Mouse (Mus musculus) right cerebral cortex, adult 2 months (tissue): ENCODE data around the gene Gm49340.
"Not testable (repeated sequence)": the region's sequence is repeated elsewhere in the genome, so short reads cannot be mapped to it uniquely, and the experiment has no call there.

Experiments used
- DNase-seq, 2 experiments: peaks; one replicate each; pipeline ENCODE4 v3.0.0; 2021 to 2022; ENCODE audit warnings: low spot score in 2 of 2

Gene Gm49340

GRCm38 (mm10) chr11:73329442-73329841 lies at the start of gene Gm49340, which contains the start of the genes Aspa and Spata22:
TSS of gene Gm49340 (plus strand) at chr11:73329741.
TSS of gene Aspa (minus strand) at chr11:73329596.
TSS of gene Spata22 (plus strand) at chr11:73329741.
- no peak for DNase-seq

- DNase-seq: no peak
These were observed 48.8 kb upstream of the Gm49340 start for GRCm38 (mm10) chr11:73280710-73281109.

- DNase-seq: peak; percentile 76 to 83
These were observed 48.0 kb upstream of the Gm49340 start for GRCm38 (mm10) chr11:73281528-73282027.

GRCm38 (mm10) chr11:73283369-73283768 lies 46.2 kb upstream of the Gm49340 start:
- DNase-seq: peak in 1 of 2 experiments; percentile 9

GRCm38 (mm10) chr11:73283926-73284325 lies 45.6 kb upstream of the Gm49340 start:
- DNase-seq: no peak

GRCm38 (mm10) chr11:73284351-73284750 lies 45.2 kb upstream of the Gm49340 start:
- no peak for DNase-seq

- DNase-seq: no peak
These were observed 39.9 kb upstream of the Gm49340 start for GRCm38 (mm10) chr11:73289621-73290020.

GRCm38 (mm10) chr11:73303123-73303522 lies 26.4 kb upstream of the Gm49340 start:
- DNase-seq: no peak

GRCm38 (mm10) chr11:73315961-73316360 lies 13.6 kb upstream of the Gm49340 start:
- no peak for DNase-seq

- not testable (repeated sequence) for DNase-seq
These were observed 11.0 kb upstream of the Gm49340 start for GRCm38 (mm10) chr11:73318581-73318980.

GRCm38 (mm10) chr11:73321064-73321463 lies 8.5 kb upstream of the Gm49340 start:
- DNase-seq: not testable (repeated sequence)

GRCm38 (mm10) chr11:73323906-73324830 lies 5.4 kb upstream of the Gm49340 start:
- DNase-seq: no peak

- no peak for DNase-seq
These were observed 3.1 kb upstream of the Gm49340 start for GRCm38 (mm10) chr11:73326485-73326886.

- DNase-seq: peak; percentile 4 to 7
These were observed 2.2 kb upstream of the Gm49340 start for GRCm38 (mm10) chr11:73327361-73327760.

GRCm38 (mm10) chr11:73333357-73333756 lies 3.8 kb downstream of the Gm49340 start:
- DNase-seq: no peak

GRCm38 (mm10) chr11:73336919-73337318 lies 7.4 kb downstream of the Gm49340 start:
- no peak for DNase-seq

- no peak for DNase-seq
These were observed 20.9 kb downstream of the Gm49340 start, which contains the start of gene Olfr20 for GRCm38 (mm10) chr11:73350483-73350882. TSS of gene Olfr20 (plus strand) at chr11:73350783.

GRCm38 (mm10) chr11:73370946-73371345 lies 41.4 kb downstream of the Gm49340 start, which contains the start of gene Olfr376:
TSS of gene Olfr376 (plus strand) at chr11:73371246.
- no peak for DNase-seq

GRCm38 (mm10) chr11:73395374-73395773 lies 65.8 kb downstream of the Gm49340 start:
- DNase-seq: no peak

GRCm38 (mm10) chr11:73399514-73399913 lies 70.0 kb downstream of the Gm49340 start, which contains the start of gene Olfr1:
TSS of gene Olfr1 (minus strand) at chr11:73399614.
- DNase-seq: no peak
